Mouse (Mus musculus) inflammation-experienced regulatory T-cells (primary cell): ENCODE results near the gene Pik3ip1. TPM values are rescaled to one million over a fixed set of nuclear protein-coding genes. Genes with fewer than 3 reads are reported as not detected.

Experiments
- polyA plus RNA-seq, 2 experiments: library from polyadenylated mRNA; unstranded; fragments of 100-300 nt; shearing (Covaris generic); gene quantifications; one replicate each; pipeline ENCODE4 v1.2.1; 2017

Gene Pik3ip1
- polyA plus RNA-seq = 100 to 1,000 TPM; 136 to 186 TPM

GRCm38 (mm10) chr11:3329891-3330451 lies at the start of gene Pik3ip1:
Pik3ip1 (plus strand) TSS chr11:3330401.

GRCm38 (mm10) chr11:3288521-3289301 lies 41.5 kb upstream of the Pik3ip1 start, which contains the start of gene Patz1:
Patz1 (plus strand) TSS chr11:3288874.

Other genes starting within 250 kb of the Pik3ip1 start
- 10 to 100 TPM; 52.1 to 98.4 TPM for gene Sfi1, start 136.9 kb upstream of the Pik3ip1 start, polyA plus RNA-seq
- 10 to 100 TPM; 53.7 to 58.1 TPM for gene Eif4enif1, start 128.0 kb upstream of the Pik3ip1 start, polyA plus RNA-seq
- 100 to 1,000 TPM; 151 to 161 TPM for gene Drg1, start 64.0 kb upstream of the Pik3ip1 start, polyA plus RNA-seq
- 10 to 100 TPM; 42.9 to 47.2 TPM for gene Patz1, start 41.5 kb upstream of the Pik3ip1 start, polyA plus RNA-seq
- gene Limk2, start 78.8 kb downstream of the Pik3ip1 start, polyA plus RNA-seq = 100 to 1,000 TPM in 1 of 2 experiments, 10 to 100 TPM in 1; 96.5 to 112 TPM
- 10 to 100 TPM; 24.8 to 29.1 TPM for gene Rnf185, start 122.0 kb downstream of the Pik3ip1 start, polyA plus RNA-seq
- gene Pla2g3, start 157.9 kb downstream of the Pik3ip1 start, polyA plus RNA-seq = under 1 TPM; 0.25 to 0.78 TPM
- gene Inpp5j, start 174.4 kb downstream of the Pik3ip1 start, polyA plus RNA-seq = 1 to 10 TPM in 1 of 2 experiments, not detected in 1; 1.0 TPM
- 1 to 10 TPM; 3.3 to 6.9 TPM for gene Selenom, start 184.3 kb downstream of the Pik3ip1 start, polyA plus RNA-seq
- gene Smtn, start 210.2 kb downstream of the Pik3ip1 start, polyA plus RNA-seq = 1 to 10 TPM in 1 of 2 experiments, under 1 TPM in 1; 0.12 to 2.0 TPM